In genomic region chr6:90786589-90786988, GRCm38 (mm10) we compare ENCODE assay signal across 15 mouse cellular contexts.
A peak's percentile ranks its signal among the peaks of the same experiment; 100 is the strongest.
DNase-seq lines count a peak whose midpoint lies in the region; ATAC-seq lines count a peak whose summit lies in the region.
"Had no signal": no experiment of that assay in that cellular context is flagged by ENCODE, and none has a peak within 500 bp of the region (broad histone marks: within the 10 kb centered on the region; RNA-seq: fewer than 3 reads in every experiment).

No protein-coding gene starts in this region.

- no peaks in the 10 kb centered on the region for H3K9me3 ChIP-seq in hindbrain, embryonic 12.5 days (replicated peaks)
- no peaks in the 10 kb centered on the region for H3K9me3 ChIP-seq in midbrain, embryonic 16.5 days (replicated peaks; ENCODE audit: control insufficient read depth, low read length, poor library complexity, severe bottlenecking)
- H3K9me3 ChIP-seq: embryonic facial prominence, embryonic 12.5 days; liver, embryonic 12.5 days had no signal

- peak overlapping the region; percentile 75 for H3K27ac ChIP-seq in hindbrain, embryonic 12.5 days
- peak overlapping the region; percentile 87 for H3K27ac ChIP-seq in midbrain, embryonic 16.5 days (ENCODE audit: low read length)
- H3K27ac ChIP-seq: embryonic facial prominence, embryonic 12.5 days; heart, adult 2 months; liver, embryonic 12.5 days had no signal

- no peak overlapping the region for H3K4me3 ChIP-seq in hindbrain, embryonic 12.5 days
- no peak overlapping the region for H3K4me3 ChIP-seq in midbrain, embryonic 16.5 days (ENCODE audit: low read depth, low read length)
- H3K4me3 ChIP-seq: embryonic facial prominence, embryonic 12.5 days; heart, adult 2 months; liver, embryonic 12.5 days had no signal

- no peak overlapping the region; the same call in 1 of the 2 replicates for H3K4me2 ChIP-seq in hindbrain, embryonic 12.5 days (replicated peaks)
- H3K4me2 ChIP-seq in midbrain, embryonic 16.5 days (ENCODE audit: low read length): peak overlapping the region; percentile 24; the same call in 1 of the 2 replicates
- H3K4me2 ChIP-seq: embryonic facial prominence, embryonic 12.5 days; liver, embryonic 12.5 days had no signal

- WGBS in hindbrain, embryonic 12.5 days: 19% methylated on average over 3 of the region's 3 CpGs
- 11% methylated on average over 3 of the region's 3 CpGs for WGBS in midbrain, embryonic 16.5 days

- no peak for ATAC-seq in hindbrain, embryonic 12.5 days (ENCODE audit: low FRiP score)
- ATAC-seq in midbrain, embryonic 16.5 days: peak; percentile 36
- ATAC-seq in megakaryocyte-erythroid progenitor cell, adult 5-6 weeks (replicated peaks; ENCODE audit: low FRiP score, low TSS enrichment, poor library complexity, severe bottlenecking): no peak
- ATAC-seq: liver, embryonic 12.5 days had no signal

- DNase-seq in layer of hippocampus, adult 9-11 months: peak; percentile 73
- no peak for DNase-seq in layer of hippocampus, postnatal 36 days
- peak; percentile 54 for DNase-seq in embryo, embryonic 10.5 days (ENCODE audit: low spot score)
- no peak for DNase-seq in B cell, adult 2 months
- DNase-seq in T-cell, adult 2 months (ENCODE audit: low spot score): no peak
- DNase-seq: adrenal gland, adult 2 months; heart, postnatal 14 days; kidney, adult 2 months; right cerebral cortex, adult 18-20 months had no signal

- no peaks in the 10 kb centered on the region for H3K27me3 ChIP-seq in hindbrain, embryonic 12.5 days
- H3K27me3 ChIP-seq in midbrain, embryonic 16.5 days (ENCODE audit: control insufficient read depth, insufficient read depth, low read depth, low read length): no peaks in the 10 kb centered on the region
- H3K27me3 ChIP-seq: embryonic facial prominence, embryonic 12.5 days had no signal

- peaks cover 54% of the 10 kb centered on the region for H3K4me1 ChIP-seq in hindbrain, embryonic 12.5 days
- H3K4me1 ChIP-seq in midbrain, embryonic 16.5 days (ENCODE audit: control insufficient read depth, insufficient read depth, low read length): peaks cover 52% of the 10 kb centered on the region

- H3K36me3 ChIP-seq in hindbrain, embryonic 12.5 days: no peaks in the 10 kb centered on the region
- no peaks in the 10 kb centered on the region for H3K36me3 ChIP-seq in midbrain, embryonic 16.5 days (ENCODE audit: control insufficient read depth, insufficient read depth, low read length)
- H3K36me3 ChIP-seq: embryonic facial prominence, embryonic 12.5 days; liver, embryonic 12.5 days had no signal

- H3K9ac ChIP-seq in hindbrain, embryonic 12.5 days: no peak overlapping the region
- H3K9ac ChIP-seq in midbrain, embryonic 16.5 days (ENCODE audit: low read depth, low read length): peak overlapping the region; percentile 32; the same call in 1 of the 2 replicates
- H3K9ac ChIP-seq: embryonic facial prominence, embryonic 12.5 days; liver, embryonic 12.5 days had no signal

Comparison
In these comparisons a context has a peak if more than half of its experiments do, and no peak if none do; other contexts are left out.
1. DNase-seq: peak in layer of hippocampus, adult 9-11 months (single experiment) and embryo, embryonic 10.5 days (single experiment); none in layer of hippocampus, postnatal 36 days (0 of 2), B cell, adult 2 months (0 of 2) and T-cell, adult 2 months (single experiment).